Mouse (Mus musculus): Measurements from ENCODE around the gene Clmn.
"Not testable (repeated sequence)": the region's sequence is repeated elsewhere in the genome, so short reads cannot be mapped to it uniquely, and the experiment has no call there.

The Clmn gene

DNA sequence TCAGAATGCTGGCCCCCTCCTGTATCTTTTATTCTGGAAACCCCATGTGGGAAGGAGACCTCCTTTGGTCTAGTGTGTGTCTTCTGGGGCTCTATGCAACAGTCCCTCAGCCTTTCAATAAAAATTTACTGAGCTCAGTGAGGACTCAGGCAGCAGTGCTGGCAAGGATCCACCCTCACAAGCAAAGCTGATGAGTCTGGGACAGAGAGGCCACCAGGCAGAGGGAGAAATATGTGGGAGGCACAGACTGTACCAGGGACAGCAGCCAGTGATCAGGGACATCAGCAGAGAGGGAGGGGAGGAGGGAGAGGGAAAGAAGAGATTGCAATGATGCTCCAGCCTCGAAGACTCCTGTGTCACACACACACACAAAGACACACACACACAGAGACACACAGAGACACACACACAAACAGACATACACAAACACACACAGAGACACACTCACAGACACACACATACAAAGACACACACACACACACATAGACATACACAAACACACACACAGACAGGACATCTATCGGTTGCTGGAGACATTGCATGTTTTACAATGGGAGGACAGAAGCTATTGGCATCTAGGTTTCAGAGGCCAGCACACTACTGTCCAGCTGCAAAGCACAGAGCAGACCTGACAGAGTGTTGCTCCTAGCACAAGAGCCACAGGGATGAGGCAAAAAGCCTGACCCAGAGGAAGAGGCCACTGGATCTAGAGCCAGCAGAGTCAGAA, 27.6 kb downstream of the Clmn start:
- peak; percentile 63 for DNase-seq

DNA sequence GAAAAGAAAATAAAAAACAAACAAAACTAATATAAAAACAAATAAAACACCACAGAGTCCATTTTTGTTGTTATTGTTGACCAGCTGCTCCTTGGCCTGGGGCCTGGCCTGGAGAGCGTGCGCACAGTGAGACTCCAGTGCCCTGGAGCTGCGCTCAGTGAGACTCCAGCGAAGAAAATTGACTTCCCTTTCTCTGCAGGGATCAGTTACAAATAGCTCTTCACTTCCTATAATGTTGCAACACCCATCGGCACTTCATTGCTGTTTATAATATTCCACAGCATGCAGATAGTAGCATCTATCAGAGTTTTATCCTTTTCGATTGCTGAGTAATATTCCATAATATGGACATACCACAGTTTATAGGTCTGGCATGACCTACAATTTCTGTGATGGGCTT, 28.6 kb downstream of the Clmn start:
- no peak for DNase-seq

DNA sequence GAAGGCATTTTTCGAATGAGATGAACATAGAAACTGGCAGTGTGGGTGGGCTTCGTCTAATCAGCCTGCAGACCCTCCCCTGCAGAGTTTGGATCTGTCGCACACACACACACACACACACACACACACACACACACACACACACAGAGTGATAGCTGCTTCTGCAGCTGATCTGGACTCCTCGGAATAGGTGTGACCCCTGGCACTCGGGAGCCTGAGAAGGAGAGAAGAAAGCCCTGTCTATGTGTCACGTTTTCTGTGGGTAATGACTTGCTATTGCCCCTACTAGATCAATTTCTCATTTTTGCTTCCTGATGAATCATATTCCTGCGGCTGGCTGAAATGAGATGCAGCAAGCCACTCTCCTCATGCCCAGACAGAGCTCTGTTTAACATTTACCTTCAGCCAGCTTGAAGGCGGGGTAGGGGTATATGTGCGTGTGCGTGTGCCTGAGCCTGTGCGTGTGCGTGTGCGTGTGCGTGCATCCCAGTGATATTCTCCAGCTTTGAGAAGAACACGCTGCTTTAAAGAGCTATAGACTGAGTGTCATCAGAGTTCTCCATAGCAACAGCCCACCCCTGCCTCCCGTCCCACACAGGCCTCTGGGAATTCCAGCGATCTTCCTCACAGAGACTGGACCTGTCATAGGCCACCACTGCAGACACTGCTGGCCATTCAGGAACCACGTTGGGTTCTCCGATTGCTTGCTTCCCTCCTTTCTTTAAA, 29.3 kb downstream of the Clmn start:
- DNase-seq, result no peak

DNA sequence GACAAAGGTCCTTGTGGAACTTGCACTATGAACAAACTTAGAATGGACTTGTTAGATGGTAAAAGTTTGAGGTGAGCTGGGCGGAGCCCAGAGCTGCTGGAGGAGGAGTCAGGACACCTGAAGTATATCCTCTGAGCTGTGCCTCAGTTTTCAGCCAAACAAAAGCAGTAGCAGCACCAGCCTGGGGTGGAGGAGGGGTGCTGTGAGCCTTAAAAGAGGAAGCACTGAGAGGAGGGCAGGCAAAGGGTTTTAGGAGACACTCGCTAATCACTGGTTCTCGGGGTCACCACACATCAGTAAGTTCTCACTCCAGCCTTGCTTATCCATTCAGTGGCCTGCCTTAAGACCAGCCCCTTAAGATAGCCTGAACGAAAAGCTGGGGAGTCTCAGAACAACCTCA, 30.1 kb downstream of the Clmn start:
- no peak for DNase-seq

DNA sequence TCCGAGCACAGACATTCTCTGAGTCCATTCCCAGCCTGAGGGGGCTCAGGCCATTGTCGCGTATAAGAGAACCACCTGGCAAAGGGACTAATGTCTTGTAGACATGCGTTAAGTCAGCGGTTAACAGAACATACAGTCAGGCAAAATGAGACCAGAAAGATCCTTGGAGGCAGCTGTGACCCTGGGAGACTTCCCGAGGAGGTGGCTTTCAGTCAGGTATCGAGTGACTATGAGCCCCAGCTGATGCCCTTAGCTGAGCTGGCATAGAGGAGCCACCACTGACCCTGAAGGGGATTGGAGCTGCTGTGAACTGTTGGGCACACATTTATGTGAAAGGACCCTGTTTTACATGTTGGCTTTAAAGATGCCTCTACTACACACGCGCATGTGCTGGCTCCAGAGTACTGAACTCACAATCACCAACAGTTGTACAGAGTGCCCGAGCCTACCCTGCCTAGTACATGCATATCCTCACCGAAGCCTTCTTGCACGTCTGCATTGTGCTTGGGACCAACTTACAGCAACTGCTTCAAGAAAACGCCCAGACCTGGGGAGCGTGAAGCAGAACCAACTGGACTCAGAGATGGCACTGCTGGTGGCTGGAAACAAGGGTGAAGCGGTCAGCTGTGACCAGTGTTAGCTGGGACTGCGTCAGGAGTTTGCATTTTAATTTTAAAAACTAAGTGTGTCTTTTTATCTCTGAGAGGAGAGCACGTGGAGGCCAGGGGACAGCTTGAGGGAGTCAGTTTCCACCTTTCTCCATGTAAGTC, 34.0 kb downstream of the Clmn start:
- no peak for DNase-seq

DNA sequence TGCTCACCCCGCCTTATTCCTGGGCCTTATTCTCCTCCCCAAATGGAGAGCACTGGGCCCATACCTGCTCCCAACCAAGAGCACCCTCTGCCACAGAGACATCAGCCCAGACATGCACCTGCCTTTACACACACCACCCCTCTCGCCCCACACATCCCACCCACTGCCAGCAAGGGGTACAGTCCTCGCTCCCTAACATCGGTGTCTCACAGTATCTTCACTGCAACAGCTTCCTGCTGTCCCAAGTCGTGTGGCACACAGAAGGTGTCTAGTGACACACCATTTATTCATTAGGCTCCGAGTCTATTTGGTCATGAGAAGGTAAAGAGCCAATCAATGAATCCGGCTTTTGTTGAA, 34.6 kb downstream of the Clmn start:
- DNase-seq, result no peak

DNA sequence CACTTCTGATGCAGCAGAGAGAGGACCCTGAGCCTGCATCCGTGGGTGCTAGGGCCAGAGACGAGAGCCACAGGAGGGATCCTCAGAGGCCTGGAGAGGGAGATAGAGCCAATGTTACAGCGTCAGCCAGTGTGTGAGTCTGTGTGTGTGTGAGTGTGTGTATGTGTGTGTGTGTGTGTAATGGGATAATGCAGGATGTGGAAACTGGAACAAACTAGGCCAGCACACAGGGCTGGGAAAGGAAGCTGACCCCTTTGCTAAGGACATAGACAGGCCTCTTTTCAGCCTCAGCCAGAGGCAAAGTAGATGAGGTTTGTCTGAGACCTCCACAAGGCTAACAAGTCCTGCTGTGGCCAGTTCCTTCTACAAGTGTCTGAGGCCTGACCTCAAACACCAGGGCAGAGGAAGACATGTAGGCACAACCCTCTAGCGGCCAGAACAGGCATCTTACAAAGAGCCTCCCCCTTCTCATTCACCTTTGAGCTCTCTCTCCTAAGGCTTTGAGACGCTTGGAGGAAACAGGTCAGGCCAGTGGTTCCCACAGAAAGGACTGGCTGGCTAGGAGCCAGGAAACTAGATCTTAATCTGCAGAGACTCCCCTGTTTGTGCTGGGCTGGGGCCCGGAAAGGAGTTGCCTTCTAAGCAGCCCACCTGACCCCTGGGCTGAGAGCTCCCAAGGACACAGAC, 35.1 kb downstream of the Clmn start:
- peak; percentile 67 for DNase-seq

DNA sequence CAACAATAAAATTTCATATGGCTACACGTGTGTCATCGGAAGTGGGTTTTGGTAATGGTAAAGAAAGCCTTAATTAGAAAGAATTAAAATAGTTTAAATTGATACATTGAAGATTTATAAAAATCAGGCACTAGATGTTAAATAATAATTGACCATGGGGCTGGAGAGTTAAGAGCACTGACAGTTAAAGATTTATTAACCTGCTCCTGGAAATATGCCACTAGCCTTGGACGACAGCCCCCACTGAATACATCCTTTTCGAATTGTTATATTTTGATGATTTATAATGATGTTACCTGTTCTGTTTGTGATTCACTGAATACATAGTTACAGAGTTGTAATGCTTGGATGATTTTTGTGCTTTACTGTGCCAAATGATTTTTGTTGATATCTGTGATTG, 35.9 kb downstream of the Clmn start:
- DNase-seq, result not testable (repeated sequence)

DNA sequence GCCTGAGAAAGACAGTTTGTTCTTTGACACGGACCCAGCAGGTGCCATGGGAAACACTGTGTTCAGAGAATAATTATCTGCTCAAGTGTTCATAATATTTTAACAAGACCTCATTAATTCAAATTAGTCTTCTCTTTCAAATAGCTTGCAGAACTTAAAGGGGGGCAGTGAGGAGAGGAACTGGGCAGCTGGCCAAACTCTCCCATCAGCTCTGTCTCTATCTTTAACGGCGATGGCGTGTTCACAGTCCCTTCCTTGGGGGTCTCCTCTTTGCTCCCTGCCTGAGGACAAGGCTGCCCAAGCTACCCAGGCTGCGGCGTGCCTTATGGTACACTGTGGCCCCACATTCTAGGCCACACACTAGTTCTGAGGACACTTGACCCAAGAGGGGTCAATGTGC, 37.2 kb downstream of the Clmn start:
- DNase-seq, result no peak

DNA sequence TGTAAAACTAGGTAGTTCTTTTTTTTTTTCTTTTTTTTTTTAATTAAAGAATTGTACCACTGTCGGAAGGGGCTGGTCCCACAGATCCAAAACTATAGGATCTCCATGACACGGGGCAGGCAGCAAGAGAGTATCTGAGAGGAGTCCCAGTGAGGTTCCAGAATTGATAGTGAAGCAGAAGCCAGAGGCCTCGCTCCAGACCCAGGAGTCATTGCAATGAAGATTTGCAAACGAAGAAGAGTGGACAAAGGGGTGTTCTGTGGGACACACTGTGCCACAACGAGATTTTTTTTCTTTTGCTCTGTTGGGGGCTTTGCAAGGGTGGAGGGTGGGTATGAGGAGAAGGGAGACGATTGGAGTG, 40.0 kb downstream of the Clmn start:
- no peak for DNase-seq

DNA sequence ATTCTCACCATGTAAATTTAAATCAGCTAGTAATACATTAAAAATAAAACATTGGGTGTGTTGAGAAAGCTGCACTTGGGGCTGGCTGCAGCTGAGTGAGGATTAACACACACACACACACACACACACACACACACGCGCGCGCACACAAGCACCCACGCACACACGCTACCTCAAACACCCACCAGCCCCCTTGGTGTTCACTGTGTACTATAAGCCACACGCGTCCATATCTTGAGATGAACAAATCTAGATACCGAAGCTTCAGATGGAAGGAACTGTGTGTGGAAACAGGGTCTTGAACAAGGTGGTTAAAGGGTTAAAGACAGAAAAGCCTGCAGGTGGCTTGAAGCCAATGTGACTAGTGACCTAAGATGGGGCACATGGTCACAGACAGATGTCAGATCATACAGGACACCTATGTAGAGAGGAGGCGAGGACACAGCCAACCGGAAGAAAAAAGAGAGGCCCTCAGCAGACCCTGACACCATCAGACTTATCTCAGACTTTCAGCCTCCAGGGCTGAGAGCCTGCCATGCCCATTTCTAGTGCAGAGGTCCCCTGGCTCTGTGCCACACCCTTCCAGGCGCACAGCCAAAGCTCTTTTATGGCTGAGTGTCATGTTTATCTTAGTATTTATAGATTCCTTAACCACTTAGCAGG, 40.5 kb downstream of the Clmn start:
- peak; percentile 88 for DNase-seq

DNA sequence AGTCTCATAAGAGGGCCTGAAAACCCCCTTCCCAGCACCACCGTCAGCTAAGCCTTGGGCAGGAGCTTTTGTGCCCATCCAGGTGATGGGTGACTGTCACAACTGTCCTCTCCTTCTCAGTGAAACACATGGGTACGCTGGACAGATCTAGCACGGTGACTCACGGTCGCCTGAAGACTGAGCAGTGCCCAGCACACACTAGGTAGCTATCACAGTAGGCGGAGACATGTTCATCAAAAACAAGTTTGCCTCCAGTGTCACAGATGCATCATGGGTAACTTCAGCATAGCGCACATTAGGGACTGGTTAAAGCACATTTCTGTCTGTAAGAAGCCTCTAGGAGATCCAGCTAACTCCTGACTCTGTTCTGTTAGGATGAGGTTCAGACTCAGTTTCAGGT, 41.2 kb downstream of the Clmn start:
- DNase-seq, result no peak

DNA sequence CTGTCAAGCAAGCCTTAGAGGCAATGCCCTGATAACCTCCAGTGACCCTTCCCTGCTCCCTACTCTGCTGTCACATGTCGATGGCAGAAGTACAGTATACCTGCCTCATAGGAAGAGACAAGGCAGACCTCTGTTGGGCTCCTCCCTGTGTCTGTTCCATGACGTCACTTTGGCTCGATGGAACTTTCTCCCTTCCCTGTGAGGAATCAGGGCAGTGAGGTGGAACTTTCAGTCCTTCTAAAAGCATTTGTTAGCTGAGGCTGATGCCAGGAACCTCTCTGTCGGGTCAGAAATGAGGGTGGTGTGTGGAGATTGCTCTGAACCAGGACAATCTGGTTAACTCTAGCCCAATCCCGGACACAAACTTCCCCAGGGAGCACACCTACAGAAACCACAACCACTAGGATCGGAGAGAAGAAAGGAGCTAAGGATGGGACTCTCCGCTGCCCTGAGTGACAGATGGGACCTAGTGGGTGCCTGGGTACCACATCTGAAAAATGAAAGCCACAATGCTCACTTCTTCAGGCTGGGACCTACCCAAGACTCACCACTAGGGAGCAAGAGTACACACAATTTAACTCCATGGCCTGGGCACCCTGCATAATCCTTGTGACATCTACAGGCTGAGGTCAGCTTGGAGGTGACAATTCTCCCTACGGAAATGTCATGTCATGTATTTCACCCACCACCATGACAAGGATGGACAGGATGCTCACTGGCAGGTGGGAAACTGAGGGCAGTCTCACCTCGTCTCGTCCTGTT, 41.9 kb downstream of the Clmn start:
- DNase-seq, result no peak

DNA sequence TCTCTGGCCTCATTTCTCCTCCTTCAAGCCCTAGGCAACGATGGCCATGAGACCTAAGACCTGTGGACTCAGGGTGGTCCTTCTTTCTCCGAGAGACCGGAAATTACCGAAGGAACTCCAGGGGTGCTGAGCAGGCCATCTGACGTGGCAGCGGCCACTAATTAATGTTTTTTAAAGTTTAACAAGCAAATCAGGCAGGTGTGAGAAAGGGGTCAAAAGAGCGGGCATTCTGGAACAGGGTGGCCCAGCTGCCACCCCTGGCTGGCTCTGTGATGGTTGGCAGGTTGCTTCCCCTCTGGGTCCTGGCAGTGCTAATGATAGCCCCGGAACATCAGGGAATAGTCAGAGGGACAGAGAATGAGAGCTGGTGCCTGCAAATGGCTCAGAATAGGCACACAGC, 42.7 kb downstream of the Clmn start:
- no peak for DNase-seq

DNA sequence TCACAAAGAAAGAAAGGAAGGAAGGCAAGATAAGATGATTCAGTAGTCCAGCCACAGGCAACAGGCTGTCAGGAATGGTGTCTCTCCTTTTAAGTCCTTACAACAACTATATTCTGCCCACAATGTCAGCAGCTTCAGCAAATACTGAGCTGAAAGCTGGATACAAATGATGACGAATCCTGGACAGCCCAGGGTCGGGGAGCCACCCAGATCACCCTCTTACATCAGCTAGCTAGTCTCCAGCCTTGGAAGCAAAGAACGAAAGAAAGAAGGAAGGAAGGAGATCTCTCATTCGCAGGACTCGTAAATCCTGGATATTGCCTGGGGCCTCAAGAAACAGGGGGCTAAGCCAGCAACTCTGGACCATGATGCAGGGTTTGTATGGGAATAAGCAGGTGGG, 44.8 kb downstream of the Clmn start:
- no peak for DNase-seq

DNA sequence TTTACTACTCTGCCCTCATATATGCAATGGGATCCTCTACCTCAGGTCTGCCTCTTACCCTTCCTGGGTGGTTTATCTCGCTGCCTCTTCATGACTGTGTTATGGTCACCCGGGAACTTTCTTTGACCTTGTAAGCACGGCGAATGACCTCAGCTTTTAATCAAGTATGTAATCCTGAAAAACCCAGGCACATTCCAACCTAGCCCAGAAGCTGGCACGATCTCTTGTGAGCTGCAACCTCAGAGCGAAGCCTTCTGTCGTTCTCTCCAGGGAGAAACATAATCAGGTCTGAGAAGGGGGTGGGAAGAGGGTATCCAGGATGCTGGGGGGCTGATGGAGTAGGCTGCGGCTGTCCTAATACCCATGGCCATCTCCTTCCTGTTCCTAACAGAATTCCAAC, 45.8 kb downstream of the Clmn start:
- no peak for DNase-seq

DNA sequence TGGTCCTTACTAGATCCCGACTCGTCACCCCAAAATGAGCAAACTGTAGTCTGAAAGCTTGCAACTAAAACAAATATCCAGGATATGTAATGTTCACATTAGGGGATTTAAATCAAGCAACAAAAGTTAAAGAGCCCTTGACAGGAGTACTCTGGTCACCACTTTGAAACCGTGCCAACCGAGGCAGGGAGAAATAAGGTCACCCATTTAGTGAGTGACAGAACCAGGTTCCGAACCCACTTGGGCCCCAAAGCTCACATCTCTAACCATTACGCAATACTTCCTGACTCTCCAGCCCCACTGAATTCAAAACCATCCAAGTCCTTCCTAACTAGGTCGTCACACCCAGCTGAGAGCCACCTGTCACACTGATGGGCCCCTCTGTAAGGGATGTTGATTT, 46.8 kb downstream of the Clmn start:
- peak; percentile 45 for DNase-seq

DNA sequence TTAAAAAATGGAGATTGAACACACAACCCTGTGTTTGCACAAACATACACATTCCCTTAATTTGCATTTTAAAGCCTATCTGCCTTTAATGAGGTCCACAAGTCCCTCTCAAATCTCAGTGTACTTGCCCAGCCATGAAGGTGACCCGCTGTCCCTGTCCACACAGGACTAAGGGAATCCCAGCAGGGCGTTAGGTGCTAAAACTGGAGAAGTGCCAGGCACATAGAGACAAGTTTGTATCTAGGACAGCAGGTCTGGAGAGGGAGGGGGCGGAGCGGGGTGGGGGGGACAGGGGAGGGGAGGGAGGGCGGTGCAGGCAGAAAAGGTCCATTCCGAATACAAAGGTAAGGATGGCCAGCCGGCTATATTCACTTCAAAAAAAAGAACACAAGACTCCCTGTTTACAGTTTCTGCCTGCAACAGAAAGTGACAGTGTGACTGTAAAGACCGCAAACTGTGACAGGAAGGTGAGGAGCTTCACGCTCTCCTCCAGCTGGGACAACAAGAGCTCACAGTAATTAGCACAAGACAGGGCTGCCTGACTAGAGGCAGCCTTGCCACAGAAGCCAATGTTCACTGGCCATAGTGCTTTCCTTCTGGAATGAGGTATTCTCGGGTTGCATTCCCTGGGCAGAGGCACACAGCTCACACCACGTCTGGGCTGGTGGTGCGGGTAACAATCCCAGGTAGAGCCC, 47.6 kb downstream of the Clmn start:
- no peak for DNase-seq

DNA sequence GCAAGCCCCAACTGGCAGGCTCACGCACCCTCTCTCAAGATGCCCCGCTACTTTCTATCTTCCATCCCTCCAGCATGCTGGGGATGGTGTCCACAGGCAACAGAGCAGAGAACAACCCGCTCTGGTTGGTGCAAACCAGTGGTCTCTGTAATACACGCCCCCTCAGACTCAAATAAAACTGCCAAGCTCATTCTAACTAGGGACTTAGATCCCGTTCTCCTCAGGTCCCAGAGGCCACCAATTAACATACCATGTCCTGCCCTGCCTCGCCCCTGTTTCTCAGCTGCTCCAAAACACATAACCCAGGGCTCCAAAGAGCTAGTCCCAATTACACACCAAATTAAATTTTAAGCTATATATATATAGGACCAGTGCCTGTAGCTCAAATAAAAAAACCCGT, 50.6 kb downstream of the Clmn start:
- no peak for DNase-seq

DNA sequence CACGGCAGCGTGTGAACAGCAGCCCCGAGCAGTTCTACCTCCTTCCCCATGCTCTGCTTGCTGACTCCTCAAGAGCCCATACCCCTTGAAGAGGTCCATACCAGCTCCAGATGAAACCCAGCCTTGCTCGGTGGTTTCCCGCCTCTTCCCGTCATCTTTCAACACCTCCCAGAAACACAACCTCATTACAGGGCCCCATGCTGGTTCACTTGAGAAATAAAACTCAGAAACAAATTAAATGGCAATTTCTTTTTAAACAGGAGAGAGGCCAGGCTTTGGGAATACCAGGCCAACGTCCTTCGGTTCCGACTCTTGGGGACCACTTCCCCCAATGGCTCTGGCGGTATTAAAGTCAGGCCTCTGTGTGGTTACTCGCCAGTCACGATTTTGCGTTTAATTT, 51.1 kb downstream of the Clmn start:
- DNase-seq, result no peak

DNA sequence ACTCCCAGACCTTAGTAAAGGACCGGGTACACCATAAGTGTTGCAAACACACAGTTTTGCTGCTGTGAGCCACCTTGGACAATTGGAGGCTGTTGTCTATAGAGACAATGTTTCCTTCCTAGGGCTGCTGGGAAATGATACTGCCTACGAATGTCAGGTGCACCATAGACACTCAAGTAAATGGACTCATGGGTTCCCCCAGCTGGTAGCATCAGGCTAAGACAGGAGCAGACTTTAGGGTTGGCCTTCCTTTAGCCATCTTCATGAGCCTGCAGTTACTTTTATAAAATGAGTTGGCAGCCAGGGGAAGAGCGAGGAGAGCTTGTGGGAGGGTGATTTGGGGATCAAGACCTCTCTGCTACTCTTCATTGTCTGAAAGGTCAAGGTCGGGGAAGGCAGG, 52.2 kb downstream of the Clmn start:
- peak; percentile 36 for DNase-seq

Data from lung, postnatal 10 days (tissue).